Mouse (Mus musculus): Measurements from ENCODE around the gene Tanc2.

- TF ChIP-seq CTCF (IDR thresholded peaks at IDR 0.05; ENCODE audit: low read depth): no peak
- TF ChIP-seq EP300 (IDR thresholded peaks at IDR 0.05; ENCODE audit: low read depth): no peak
Measured at GRCm38 (mm10) chr11:105944770-105945672, 355.2 kb downstream of the Tanc2 start.

All from liver, embryonic 14.5 days (tissue).